Mouse (Mus musculus) cerebellum, adult (tissue): ENCODE measurements around the gene Daam1.

ENCODE experiments used
- ATAC-seq: cut with Nextera tagmentation; 2 replicates; pipeline ENCODE4 v1.9.2; 2017; ENCODE audit warnings: mild to moderate bottlenecking, moderate library complexity, mixed read lengths; ENCODE audit not compliant: insufficient number of reproducible peaks, low FRiP score, low TSS enrichment

Daam1 gene

DNA sequence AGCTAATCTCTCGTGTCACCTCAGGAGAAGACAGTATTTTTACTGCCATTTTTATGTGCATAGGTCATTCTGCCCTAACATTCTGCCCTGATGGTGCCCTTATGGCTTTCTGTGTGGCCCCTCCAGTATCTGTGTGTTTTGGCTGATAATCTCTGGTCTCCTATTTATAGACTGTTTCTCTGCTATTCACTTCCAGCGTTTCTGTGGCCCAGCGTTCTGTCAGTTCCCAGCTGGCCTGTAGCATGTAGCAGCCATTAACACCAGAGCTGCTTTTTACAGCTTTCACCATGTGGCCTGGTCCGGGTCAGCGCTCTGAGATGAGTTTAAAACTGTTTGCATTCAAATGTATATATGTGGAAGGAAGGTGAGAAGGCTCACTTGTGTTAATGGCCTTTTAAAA lies 190.7 kb downstream of the Daam1 start:
- no peak for ATAC-seq

DNA sequence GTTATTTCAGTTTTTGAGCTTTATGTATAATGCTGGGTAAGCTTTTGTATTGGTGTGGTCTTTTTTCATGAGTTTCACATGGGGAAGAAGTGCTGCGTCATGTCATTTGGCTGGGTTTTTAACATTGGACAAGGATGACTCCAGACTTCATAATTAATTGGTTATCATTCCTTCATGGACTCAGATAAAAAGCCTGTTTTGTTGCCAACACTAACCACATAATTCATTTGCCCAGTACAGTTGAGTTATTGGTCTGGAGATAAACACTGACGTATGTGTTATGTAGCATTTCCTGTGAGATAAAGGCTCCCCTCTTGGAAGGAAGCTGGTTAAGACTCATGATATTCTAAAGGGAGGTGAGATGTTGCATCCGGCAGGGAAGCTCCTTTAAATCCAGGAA lies 191.9 kb downstream of the Daam1 start:
- no peak for ATAC-seq

DNA sequence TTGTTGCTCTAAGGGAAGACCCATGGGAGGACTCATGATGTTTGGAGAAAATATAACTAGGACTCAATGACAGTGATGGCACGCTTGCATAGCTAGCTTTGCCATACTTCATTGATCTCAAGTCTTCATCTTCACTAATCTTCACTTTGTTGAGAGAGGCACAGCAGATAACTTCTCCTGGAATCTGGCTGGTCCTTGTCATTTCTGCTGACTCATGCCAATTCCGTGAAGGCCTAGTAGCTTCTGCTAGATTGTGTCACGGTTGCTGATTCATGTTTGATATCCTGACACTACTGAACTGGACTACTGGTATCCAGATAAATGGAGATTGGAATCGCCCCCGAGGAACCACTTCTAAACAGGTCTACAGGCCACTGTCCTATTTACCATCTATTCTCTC lies 192.7 kb downstream of the Daam1 start:
- ATAC-seq: no peak

DNA sequence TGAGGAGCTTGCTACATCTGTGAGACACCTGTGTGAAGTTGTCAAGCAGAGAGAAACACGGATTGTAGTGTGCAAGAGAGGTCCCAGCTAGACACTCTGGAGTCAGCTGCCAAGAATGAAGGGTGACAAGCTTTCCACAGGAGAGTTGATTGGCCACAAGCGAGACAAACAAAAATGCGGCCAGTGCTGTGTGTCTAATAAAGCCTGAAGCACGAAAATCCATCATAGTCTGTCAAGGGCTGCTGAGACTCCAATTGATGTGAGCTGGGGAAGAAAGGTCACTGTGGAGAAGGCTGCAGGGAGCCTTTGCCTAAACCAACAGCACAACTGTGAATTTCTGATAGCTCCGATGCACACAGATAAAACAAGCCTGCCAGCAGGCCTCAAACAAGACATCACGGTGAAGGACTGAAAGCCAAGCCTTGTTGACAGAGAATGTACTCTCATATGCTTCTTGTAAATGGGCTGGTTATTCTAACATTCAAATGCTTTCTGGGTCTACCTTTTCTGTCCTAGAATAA lies 194.5 kb downstream of the Daam1 start:
- ATAC-seq: no peak

DNA sequence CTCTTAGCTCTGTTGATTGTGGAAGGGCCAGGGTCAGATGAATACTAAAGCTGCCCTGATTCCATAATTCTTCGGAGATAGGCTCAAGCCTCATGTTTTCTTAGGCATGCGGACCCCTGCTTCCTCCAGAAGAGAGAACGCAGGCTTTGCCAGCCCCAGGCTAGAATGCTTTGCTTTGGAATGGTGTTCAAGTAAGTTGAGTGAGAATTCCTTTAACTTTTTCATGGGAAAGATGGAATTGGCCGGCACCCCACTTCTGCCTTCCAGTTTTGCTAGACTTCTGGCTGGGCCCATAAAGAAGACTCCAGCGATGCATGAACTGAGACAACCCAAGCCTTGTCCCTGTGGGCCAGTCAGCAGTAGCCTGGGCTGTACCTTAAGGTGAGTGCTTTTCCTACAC lies 200.3 kb downstream of the Daam1 start:
- ATAC-seq: no peak

DNA sequence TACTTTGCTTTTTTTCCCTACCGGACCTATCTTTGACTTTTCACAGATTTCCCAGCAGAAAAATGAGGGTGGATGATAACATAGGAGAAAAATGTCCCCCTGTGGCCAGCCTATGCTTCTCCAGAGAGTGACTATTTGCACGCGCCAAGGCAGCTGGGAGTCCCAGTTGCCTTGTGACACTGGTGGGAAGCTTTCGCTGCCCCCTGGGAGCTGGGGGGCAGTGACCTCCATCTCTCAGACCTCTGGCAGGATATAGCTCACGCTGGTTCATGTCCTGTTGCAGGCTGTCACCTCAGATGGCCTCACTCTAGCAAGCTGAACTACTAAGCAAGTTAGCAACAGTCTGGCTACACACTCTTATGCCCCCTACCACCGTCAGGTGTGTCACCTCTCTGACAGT lies 200.9 kb downstream of the Daam1 start:
- no peak for ATAC-seq

DNA sequence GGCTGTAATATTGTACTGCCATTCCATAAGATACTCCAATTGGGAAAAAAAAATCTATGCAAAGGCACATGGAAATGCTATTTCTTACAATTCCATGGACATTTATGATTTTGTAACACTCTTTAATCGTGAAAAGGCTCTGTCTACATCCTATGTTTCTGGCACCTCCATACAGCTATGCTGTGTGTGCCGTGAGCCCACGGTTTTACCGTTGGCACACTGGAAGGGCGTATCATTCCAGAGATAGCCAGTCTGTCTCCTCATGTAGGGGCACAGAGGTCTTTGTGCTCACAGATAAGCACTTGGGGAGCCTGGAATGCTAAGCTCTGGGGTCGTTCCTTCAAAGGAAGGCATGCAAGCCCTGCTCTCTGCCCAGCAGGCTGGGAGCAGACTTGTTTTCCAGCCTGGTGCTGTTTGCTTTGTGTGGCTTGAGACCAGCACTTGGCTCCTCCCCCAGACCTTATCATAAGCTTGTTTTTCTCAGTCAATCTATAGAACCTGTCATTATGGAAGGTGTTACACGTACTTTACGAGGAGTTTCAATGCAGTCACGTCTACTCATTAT lies 205.3 kb downstream of the Daam1 start:
- ATAC-seq: no peak

DNA sequence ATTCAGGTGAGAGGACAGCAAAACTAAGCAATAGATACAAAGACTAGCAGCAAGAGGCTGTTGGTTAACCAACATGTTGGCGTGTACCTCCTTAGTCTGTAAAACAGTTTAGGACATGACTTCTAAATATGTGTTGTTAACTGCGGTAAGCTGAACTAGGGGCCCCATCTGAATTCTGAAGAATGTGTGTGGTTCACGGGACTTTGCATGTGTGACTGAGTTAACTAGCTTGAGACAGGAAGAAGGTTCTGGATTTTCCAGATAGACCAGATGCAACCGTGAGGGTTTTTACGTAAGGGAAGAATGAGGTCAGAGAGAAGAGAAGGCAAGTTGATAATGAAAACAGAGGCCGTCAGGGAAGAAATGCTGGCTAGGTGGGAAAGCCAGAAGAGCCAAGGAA lies 206.2 kb downstream of the Daam1 start:
- no peak for ATAC-seq

DNA sequence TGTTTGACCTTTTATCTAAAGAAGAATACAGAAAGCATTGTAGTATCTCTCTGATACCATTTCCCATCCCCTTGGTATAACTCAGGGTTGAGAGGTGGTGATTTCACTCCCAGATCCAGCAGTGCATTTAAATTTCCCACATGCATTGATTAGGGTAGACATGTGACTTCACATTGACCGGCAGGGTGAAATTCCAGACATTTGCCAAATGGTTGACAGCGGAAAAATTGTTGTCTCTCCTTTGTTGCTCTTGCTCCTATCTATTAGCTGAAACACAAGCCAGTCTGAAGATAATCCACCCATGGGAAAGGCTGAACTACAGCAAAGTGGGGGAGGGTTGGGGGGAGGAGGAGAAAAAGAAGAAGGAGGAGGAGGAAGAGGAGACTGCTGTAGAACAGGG lies 208.0 kb downstream of the Daam1 start:
- ATAC-seq: no peak

DNA sequence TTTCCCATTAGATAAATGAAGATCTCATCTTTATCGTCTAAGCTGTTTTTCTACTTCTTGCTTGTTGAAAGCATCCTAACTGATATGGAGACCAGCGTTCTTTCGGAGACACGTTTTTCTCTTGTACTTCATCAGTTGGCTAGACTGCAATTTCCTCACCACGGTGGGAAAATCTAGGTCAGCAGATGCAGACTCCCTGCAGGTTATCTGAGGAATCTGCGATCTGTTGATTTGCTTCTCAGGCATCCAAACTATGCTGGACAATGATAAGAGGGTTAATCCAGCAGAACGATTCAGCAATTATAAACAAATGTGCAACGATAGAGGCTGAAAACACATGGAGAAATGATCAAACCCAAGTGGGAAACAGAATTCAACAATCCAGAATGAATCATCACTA lies 208.6 kb downstream of the Daam1 start:
- no peak for ATAC-seq

DNA sequence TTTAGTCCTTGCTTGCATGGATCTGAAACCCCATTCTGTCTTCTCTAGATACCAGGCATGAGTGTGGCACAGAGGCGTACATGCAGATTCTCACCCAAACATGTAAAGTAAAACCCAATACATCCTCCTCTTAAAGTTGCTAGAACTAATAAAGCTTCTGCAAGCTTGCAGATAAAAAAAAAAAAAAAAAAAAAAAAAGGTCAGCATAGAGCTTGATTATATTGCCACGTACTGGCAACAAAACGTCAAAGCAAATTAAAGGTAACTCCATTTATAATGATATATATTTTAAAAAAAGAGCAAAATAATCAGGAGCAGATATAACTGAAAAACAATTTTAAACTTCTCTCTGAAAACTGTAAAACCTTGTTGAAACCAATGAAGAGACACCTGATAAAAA lies 210.4 kb downstream of the Daam1 start:
- ATAC-seq: no peak
